Mouse (Mus musculus): ENCODE data around the gene Nfe2l2. TPM values are rescaled to one million over a fixed set of nuclear protein-coding genes. Genes with fewer than 3 reads are reported as not detected.

The Nfe2l2 gene
- 50.0 and 57.4 TPM in 2 replicates for polyA plus RNA-seq (2012; rRNA removed)

DNA sequence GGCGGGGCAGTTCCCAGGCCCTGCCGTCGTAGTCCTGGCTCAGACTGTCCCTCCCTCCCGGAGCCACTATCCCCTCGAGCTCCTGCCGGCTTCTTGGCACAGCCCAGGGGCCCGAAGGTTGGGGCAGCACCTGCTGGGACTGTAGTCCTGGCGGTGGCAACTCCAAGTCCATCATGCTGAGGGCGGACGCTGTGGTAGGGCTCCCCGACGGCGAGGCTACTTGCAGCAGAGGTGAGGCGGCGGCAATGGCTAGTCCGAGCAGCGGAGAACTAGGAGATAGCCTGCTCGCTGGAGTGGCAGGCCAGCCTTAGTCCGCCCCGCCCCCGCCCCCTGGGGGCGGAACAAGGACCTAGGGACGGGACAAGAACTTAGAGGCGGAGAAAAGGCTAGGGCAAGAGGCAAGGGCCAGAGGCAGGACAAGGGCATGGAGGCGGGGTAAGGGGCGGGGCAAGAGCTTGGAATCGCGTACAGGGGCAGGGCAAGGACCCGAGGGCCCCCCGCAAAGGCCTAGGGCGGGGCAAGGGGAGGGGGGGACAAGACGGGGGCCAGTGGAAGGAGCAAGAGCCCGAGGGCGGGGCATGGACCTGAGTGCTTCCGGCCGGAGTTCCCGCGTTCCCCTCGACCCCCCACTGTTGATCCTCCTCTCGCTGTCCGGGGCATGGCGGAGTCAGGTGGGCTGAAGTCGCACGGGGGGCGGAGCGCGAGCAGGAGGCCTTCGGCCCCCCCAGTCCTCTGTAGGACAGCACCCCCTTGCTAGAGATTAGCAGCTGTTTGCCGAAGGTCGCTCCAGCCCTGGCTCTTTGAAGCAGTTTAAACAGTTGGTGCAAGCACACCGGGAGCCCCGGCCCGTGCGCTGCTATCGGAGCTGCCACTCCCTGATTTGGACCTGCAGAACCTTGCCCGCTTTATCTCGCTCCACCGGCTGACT is at the start of gene Nfe2l2:
Gene Nfe2l2 (minus strand): TSS at position 408 of the 928 bp plus-strand sequence.
- DNase-seq (ENCODE audit: low read depth), result no peak

DNA sequence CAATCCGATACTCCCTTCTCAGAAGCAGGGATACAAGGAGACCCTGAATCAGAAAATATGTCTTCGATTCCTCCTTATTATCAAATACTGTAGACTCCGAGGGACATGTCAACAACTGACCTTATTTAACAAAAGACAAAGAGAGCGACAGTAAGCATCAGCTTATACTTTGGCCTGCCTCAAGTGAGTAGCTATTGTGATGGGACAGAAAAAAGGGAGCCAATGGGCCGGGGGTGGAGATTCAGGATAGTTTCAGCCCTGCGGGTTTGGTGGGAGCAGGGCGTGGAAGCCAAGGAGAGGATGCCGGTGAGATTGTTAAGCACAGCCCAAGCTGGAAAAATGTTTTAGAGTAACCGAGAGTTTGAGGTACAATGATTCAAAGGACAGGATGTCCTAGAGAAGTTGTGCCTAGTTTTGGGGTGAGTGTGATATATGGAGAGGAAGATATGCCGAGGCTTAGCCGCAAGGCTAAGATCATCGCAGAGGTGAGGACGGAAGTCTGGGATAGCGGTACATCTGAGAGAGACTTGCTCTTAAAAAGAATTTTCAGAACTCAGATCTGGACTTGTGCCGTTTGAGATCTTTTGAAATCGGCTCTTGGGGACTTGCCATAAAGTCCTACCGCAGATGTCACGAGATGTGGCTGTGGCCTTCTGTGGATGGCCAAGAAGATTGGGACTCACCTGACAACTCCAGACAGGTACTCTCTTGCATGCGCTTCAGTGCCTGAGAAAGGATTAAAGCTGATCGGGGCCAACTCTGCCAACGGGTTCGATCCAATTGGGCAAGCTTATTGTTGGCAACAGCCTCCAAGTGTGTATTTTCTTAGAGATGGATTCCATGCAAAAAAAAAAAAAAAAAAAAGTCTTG is 48.1 kb upstream of the Nfe2l2 start:
- DNase-seq (ENCODE audit: low read depth), result peak; percentile 70

DNA sequence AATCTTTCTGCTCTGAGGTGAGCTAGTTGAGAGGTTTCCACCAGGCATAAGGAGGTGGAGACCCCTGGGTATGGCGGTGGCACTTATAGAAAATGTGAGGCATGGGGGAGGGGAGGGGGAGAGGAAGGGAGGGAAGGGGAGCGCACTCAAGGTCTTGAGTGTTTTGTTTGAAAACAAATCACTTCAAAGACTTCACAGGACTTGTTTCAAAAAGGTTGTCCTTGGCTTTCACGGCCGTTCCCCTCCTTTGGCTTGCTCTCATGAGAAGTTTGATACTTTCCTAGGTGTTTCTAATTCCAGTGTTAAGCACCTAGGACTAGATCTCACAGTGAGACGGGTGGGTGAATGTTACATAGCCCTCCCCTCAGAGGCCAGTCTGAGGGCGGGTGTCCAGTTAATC is 47.5 kb upstream of the Nfe2l2 start:
- no peak for DNase-seq (ENCODE audit: low read depth)

DNA sequence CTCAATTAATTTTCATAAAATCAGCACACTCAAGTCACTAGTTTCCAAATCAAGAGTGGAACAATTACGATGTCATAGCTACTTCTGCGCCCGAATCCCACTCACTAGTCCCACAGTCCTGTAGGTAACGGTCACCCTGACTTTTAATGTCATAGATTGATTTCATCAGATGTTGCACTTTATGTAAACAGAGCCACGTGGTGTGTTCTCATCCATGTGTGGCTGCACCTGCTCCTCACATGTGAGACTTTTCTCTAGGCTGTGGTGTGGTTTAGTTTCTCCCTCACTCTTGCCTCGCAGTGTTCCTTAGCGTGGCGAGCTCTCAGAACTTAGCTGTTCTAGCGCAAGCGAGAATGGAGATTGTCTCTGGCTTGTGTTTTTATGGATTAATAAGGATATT is 46.4 kb upstream of the Nfe2l2 start:
- no peak for DNase-seq (ENCODE audit: low read depth)

DNA sequence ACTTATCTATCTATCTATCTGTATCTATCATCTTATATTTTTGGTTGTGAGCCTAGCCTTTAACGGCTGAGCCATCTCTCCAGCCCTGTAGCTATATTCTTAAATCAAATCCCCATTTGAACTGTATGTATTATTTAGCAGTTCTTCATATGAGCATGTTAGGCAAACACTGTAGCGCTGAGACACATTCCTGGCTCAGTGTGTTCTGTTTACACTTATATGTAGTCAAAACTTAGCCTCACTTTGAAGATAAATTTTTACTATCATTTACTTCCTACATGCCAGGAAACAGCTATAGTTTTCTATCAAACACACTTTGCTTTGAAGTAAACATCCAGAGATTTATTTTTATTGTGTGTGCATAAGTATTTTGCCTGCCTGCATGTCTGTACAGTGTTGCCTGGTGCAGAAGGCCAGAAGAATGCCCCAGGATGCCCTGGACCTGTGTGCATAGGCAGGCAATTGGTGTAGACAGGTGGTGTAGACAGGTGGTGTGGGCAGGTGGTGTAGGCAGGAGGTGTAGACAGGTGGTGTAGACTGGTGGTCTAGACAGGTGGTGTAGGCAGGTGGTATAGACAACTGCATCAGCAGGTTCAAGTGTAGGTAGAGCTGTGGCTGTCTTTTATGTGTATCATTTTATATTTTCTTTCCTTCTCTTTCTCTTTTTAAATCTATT is 45.7 kb upstream of the Nfe2l2 start:
- no peak for DNase-seq (ENCODE audit: low read depth)

DNA sequence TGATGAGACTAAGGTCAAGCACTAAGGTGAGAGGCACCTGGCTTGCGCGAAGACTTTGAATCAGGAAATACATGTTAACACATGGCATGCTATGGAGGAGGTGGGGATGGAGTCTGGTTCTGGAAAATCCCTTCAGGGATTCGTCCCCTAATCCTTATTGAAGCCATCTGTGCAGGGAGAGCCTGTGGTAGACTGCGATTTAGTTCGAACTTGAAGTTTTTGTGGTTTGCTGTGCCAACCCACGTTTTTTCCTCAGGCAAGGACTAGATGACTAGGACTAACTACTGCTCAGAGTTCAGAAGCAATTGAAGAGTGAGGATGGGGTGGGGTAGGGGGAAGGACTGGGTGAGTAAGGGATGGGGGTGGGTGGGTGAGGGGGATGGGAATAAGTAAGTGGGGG is 44.4 kb upstream of the Nfe2l2 start:
- no peak for DNase-seq (ENCODE audit: low read depth)

DNA sequence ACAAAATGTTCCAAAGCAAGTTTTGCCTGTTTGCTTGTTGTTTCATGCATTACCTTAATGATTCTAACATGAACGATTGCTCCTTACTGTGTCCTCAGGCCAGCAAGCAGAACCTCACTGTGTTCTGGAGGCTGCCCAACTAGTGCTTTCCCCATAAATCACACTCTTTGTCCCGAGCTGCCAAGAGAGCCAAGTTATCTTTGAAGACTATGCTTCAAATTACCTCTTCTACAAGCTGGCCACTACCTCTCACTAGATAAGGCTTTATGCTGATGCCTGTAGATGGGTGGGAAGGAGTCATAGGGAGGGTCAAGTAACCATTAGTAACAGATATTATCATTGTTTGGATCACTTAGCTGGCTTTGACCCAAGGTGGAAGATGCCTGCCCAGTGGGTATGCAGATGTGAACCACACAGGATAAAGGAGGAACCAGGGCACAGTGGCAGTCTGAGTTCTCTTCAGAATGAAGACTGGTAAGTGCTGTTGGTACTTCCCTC is 32.6 kb upstream of the Nfe2l2 start:
- DNase-seq (ENCODE audit: low read depth), result peak; percentile 64

DNA sequence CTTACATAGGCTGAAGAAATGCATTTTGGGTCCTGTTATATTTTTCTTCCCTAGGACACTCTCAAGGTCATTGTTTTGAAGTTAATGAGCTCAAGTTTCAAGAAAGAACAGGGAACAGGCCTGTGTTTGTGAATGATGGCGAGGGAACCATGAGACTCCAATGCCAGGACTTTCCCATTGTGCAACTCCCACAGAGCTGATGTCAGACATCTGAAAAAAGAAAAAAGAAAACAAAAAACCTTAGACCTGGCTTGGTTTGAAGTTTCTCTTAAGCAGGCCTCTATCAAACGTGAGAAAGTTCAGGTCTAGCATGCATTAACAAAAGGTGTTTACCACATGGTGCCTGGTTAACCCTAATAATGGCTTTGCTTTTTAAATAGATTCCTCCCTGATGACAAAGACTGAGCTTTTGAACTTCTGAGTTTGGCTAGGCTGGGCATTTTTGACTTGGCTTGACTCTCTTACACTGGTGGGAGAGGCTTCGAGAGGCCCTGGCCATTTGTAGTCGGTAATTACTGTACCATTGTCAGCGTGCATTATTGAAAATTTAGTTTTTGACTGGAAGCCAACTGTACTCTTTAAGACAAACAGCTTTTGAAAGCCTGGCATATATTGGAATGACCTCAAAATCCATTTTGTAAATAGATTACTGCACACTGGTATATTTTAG is 29.9 kb upstream of the Nfe2l2 start:
- no peak for DNase-seq (ENCODE audit: low read depth)

DNA sequence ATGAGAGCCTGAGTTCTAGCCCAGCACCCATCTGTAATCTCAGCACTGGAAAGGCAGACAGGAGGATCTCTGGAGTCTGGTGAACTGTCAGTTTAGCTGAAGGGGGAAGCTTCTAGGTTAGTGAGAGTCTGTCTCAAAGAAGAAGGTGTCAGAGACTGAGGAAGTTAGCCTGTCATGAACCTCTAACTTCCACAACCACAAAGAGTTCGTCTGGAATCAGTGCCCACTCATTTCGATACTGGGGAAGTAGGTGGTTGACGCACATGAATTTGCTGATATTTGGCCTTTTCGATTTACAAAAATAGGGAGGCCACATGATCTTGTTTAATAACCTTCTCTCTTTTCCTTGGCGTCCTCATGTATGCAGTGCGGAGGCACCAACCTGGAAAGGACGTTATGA is 28.7 kb upstream of the Nfe2l2 start:
- DNase-seq (ENCODE audit: low read depth), result no peak

DNA sequence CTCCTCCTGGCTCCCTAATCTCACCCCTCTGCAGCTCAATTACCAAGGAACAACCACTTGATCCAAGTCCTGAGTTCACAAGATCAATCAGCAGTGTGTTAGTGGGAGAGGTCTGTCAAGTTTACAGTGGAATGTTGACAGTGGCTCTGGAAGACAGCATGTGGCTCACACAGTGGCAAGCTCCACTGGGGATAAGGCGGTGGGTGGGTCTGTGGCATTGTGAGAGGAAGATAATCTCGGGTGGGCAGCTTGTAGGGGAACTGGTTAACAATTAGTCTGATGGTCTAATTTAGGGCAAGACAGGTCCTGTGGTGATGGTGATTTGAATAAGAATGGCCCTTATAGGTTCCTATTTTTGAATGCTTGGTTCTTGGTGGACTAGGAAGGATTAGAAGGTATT is 27.5 kb upstream of the Nfe2l2 start:
- no peak for DNase-seq (ENCODE audit: low read depth)

DNA sequence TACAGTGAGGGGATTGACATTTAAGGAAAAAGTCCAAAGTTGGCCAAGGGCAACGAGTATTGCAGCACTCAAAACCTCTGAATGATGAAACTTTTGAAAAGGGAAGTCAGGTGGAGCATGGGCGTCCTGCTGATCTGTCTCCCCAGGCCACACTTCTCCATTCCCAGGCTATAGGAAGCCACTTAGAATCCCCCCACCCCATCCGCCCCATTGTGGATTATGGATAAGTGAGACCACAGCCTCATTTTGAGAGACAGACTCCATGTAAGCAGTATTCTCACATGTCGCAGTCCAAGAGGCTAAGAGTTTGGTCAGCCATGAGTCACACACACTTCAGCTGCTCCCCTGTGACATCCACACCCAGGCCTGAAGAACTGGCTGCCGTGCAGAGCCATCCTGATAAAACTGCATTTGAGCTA is 26.8 kb upstream of the Nfe2l2 start:
- DNase-seq (ENCODE audit: low read depth), result no peak

DNA sequence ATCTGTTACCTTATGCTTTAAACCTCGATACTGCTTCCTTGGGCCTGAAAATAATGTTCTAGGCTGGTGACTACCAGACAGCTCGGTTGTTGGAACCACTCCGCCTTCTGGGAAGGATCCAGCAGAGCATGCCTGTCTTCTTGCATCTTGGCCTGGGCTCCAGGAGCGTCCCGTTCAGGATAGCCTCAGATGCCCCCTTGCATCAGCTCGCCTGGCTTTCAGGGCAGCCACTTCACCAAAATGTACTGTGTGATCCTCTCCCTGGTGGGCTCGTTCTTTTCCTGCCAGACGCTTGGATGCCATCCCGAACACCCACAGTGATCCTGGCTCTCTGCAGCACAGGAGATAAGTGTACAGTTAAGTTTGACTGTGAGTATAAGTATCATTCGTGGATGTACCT is 25.6 kb upstream of the Nfe2l2 start:
- no peak for DNase-seq (ENCODE audit: low read depth)

DNA sequence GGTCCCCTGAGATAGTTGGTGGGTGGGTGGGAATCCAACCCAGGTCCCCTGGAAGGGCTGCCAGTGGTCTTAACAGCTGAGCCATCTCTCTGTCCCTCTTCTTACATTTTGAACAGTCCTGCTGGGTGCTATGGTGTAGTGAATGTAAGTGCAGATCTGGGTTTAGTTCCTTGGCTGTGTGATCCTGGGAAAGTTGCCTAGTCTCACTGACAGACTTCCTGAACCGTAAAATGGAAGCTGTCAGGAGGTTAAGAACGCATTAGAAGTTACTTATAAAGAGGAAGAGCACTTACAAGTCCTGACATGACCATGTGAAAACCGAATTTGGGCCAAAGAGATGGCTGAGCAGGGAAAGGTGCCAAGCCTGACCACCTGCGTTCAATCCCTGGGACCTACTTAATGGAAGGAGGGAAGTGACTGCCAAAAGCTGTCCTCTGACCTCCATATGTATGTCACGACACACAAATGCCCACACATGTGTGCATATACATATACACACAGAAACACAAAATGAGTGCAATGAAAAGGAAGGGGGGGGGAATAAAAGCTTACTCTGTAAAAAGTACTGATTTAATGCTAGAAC is 20.5 kb upstream of the Nfe2l2 start:
- DNase-seq (ENCODE audit: low read depth), result no peak

DNA sequence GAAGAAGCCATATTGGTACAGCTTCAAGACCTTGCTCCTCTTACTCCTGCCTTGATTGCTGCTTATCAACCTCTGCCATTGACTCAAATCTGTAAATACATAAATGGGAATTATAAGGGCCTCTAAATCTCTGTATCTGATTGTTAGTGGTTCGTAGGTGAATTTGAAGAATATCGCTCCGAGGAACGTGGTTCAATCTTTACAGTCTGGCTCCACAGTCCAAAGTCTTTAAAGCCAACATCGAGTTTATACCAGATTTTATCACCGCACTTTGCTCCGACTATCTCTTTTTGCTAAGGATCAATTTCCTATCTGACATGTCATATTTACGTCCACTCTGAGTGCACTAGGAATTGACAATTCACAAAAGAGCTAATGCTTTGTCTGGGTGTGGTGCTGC is 19.0 kb upstream of the Nfe2l2 start:
- DNase-seq (ENCODE audit: low read depth), result no peak

DNA sequence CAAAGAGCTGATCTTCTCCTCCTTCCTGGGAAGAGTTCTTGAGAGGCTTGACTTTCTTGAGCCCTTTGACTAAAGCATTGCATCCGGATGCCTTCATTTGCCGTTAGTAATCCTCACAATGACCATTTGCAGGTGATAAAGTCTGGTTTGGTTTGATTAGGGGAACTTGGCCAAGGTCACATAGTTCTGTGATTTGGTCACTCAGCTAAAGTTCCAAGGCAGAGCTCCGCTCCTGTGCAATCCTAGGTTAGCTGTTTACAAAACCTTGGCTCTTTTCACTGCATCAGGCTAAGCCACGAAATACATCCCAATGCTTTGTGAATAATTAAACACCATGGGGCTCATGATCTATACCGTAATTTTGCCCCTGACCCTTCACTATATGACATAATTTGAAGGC is 18.5 kb upstream of the Nfe2l2 start:
- DNase-seq (ENCODE audit: low read depth), result no peak

DNA sequence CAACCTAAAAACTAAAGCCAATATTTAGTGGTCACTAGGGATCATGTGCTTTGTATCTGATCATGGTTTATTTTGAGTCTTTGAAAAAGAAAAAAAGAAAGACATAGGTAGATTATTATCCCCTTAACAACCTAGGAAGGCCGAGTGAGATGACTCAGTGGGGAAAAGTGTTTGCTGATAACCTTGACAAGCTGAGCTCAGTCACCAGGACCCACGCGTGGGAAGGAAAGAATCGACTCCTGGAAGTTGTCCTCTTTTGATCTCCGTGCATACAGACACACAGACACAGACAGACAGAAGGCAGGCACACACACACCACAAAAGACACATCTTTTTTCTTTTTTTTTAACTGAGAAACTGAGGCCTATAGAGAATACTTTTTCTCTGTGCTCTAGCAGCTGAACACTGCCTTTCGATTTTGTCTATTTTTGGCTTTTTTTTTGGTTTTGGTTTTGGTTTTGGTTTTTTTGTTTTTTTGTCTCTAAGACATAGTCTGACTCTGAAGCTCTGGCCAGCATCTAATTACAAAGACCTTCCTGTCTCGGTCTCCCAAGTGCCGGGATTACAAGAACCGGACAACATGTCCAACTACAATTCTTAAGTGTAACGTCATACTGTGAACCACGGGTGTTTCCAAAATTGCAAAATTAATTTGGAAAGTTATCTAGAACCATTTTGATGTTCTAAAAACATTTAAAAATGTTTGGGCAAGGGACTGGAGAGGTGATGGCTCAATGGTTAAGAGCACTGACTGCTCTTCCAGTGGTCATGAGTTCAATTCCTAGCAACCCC is 16.0 kb upstream of the Nfe2l2 start:
- no peak for DNase-seq (ENCODE audit: low read depth)

DNA sequence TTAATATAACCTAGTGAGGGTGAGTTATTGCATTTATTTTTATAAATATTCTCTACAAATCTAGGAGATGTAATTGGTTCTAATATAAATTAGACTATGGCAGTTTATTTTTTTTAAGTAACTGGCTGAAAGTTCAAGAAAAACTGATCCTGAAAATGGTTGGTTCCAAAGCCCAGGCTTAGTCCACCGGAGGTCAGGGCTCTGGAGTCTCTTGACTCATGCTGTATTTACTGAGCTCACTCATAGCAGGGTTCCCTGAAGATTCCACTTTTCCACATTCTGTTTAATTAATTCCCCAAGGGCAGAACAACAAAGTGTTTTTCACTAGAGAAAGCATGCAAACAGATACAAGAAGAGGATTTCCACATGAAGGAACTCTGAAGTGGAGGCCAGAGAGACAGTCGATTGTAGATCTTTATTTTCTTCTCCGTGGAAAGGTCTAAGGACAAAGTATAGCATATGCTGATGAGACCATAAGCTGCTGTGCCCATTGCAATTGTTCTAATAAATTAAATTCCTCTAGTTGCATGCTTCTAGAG is 15.0 kb upstream of the Nfe2l2 start:
- DNase-seq (ENCODE audit: low read depth), result no peak

DNA sequence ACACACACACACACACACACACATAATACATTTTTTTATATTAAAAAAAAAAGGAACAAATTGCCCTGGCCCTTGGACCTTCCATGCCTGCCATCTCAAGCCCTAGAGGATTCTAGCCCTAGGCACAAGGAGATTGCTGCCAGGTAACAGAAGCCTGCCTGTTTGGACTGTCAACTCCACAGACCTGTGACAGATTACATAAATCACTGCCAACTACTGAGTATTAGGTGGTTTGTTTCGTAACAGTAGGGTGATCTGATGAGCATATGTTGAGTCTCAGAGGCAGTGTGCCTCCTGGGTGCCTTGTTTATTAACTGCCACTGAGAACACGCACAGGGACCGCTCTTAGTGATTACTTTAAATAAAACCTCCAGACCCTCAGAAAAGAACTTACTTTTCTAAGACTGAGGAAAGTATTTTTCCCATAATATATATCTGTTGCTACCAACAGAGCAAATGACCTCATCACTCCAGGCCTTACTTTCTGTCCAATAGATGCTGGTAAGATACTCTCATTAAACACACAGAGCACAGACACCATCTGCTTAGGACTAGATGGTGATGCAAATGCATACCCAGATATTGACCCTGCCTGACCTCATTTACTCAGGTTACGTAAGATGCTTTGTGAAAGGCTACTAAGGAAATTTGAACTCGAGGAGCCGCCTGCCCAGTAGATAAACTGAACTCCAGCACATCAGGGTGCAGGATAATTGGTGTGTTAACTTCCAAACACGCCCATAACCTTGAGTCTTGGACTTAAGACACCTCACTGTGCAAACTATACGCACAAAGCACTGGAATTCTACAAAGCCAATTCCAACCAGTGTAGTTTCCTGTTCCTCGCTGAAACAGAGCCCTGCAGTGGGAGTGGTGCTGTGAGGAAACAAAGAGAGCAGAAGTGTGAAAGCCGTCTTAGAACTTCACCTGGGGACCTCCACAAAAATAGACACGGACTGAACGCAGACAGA is 11.9 kb upstream of the Nfe2l2 start:
- no peak for DNase-seq (ENCODE audit: low read depth)

DNA sequence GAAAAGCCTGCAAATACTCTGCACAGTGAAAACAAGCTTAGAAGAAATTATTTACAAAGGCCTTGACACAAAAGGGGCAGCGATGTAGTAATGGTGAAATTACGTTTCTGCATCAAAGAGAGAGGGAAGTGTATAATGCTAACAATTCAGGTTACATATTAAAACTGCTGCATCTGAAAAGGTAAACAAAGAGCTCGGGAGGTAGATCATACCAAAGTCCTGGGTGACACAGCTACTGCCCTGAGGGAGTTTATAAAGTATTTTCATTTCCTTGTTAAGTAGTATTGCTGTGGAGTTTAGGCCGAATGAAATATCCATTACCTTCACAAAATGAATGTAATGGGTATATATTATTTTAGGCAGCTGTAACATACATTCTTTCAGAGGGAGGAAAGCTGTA is 10.3 kb upstream of the Nfe2l2 start:
- no peak for DNase-seq (ENCODE audit: low read depth)
